Mouse (Mus musculus) fat pad, adult 2 months (tissue): ENCODE measurements around the gene Gm10100.
"Not testable (repeated sequence)": the region's sequence is repeated elsewhere in the genome, so short reads cannot be mapped to it uniquely, and the experiment has no call there.

Experiments used
- DNase-seq: peaks from one replicate; pipeline ENCODE4 v3.0.0-alpha.2; 2011; ENCODE audit warnings: low read depth, low spot score; ENCODE audit errors: extremely low read depth

Gene Gm10100

DNA sequence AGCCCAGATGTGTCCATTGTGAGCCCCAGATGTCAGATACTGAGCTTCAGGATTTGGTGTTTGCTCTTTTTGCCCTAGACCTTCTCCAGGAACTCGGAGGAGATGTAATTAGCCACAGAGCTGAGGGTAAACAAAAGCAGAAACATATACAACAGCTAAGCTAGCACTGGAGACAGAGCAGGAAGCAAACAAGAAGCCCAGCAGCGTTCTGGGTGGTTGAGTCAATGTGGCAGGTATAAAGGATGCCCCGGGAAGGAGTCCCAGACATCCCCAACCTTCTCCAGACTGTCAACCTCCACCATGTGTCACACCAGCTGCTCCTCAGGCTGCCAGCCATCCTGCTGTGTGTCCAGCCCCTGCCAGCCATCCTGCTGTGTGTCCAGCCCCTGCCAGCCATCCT is at the start of gene Gm10100:
TSS of gene Gm10100 (plus strand) at position 301 of the 400 bp plus-strand sequence.
- no peak for DNase-seq

DNA sequence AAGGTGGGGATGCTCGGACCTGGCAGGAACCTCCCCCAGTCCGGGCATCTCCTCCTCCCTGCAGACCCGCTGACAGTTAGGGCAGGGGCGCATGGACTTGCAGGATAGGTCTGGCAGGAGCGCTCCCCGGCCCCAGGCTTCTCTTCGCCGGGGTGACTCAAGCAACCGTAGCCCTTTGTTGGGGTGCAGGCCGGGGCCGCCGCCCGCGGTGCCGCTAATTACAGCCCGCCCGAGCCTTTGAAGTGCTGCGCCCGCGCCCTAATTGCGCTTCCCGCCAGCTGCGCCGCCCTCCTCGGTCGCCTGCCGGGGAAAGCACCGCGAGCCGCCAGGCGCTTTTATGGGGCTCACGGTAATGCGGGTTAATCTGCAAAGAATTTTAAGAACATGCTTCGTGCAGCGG is 48.7 kb upstream of the Gm10100 start:
- no peak for DNase-seq

GRCm38 (mm10) chr10:77682994-77683393 is 43.3 kb upstream of the Gm10100 start:
- DNase-seq: no peak

DNA sequence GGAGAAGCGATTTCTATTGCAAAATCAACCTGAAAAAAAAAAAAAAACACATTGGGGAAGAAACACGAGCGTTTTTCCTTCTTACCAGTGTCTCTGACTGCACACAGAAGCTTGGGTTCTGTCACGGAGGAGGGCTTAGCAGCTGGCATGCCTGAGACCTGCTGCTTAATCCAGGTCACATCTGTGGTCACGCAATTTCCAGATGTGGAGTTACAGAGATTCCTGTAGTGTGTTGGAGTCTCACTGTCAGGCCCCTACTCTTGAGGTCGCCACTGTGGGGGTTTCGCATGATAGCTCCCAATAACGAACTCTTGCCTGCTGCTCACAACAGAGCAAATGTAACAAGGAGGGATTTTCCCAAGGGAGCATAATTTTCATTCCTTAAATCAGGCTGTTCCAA is 42.1 kb upstream of the Gm10100 start:
- no peak for DNase-seq

GRCm38 (mm10) chr10:77685895-77686664 is 40.2 kb upstream of the Gm10100 start, which contains the start of gene Tspear:
Tspear (plus strand) TSS chr10:77686569.
- no peak for DNase-seq

GRCm38 (mm10) chr10:77687021-77687420 is 39.3 kb upstream of the Gm10100 start:
- DNase-seq: peak; percentile 54

DNA sequence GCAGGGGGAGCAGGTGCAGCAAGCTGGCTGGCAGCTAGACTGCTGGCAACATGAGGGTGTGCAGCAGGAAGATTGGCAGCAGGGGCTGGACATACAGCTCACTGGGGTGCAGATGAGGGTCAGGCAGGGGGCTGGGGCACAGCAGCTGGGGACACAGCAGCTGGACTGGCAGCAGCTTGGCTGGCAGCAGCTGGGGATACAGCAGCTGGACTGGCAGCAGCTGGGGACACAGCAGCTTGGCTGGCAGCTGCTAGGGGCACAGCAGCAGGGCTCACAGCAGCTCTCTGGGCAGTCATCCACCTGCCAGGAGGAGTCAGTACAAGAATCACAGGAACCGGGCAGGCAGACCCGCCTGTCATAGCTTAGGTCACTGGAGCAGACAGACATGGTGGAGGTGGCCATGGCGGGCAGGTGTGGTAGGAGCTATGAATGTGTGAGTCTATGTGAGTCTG is 35.9 kb upstream of the Gm10100 start, which contains the start of gene Gm19402:
TSS of gene Gm19402 (minus strand) at position 402 of the 452 bp plus-strand sequence.
- not testable (repeated sequence) for DNase-seq

- no peak for DNase-seq
Measured at GRCm38 (mm10) chr10:77697133-77697532, 29.2 kb upstream of the Gm10100 start, which contains the start of gene Gm9508. Gm9508 (minus strand) TSS chr10:77697233.

DNA sequence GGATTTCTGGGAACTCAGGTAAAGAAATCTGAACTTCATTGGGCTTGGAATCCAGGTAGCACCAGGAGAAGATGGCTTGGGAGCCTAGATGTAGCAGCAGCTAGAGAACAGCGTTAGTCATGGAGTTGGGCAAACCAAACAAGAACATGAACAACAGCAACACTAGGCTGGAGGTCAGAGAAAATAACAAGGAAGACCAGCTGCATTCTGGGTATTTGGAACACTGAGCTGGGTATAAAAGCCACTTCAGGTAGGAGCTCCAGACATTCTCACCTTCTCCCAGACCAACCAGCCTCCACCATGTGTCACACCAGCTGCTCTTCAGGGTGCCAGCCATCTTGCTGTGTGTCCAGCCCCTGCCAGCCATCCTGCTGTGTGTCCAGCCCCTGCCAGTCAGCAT is 20.0 kb upstream of the Gm10100 start, which contains the start of gene Gm10272:
TSS of gene Gm10272 (plus strand) at position 301 of the 400 bp plus-strand sequence.
- DNase-seq: no peak

GRCm38 (mm10) chr10:77709831-77710230 is 16.5 kb upstream of the Gm10100 start:
- DNase-seq: no peak

DNA sequence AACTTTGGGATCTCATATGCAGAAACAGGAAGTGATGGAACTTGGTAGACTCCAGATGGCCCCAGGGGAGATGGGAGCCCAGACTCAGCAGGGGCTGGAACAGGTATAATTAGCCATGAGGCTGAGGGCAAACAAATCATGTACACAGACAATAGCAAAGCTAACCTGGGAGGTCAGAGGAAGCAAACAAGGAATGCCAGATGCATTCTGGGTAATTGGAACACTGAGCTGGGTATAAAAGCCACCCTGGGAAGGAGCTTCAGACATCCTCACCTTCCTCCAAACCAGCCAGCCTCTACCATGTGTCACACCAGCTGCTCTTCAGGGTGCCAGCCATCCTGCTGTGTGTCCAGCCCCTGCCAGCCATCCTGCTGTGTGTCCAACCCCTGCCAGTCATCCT is 15.1 kb upstream of the Gm10100 start, which contains the start of gene Gm10024:
TSS of gene Gm10024 (plus strand) at position 301 of the 400 bp plus-strand sequence.
- DNase-seq: not testable (repeated sequence)

- DNase-seq: no peak
Measured at GRCm38 (mm10) chr10:77713734-77714133, 12.6 kb upstream of the Gm10100 start.

DNA sequence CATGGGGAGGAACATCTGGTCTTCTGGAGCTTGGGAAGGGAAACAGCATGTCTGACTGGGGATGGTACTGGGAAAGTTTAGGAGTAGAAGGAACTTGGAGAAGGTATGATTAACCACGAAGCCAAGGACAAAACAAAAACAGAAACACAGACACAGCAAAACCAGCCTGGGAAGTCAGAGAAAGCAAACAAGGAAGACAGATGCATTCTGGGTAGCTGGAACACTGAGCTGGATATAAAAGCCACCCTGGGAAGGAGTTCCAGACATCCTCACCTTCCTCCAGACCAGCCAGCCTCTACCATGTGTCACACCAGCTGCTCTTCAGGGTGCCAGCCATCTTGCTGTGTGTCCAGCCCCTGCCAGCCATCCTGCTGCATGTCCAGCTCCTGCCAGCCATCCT is 10.8 kb upstream of the Gm10100 start, which contains the start of gene Gm10142:
TSS of gene Gm10142 (plus strand) at position 301 of the 400 bp plus-strand sequence.
- DNase-seq: no peak

- not testable (repeated sequence) for DNase-seq
Measured at GRCm38 (mm10) chr10:77720299-77720698, 6.0 kb upstream of the Gm10100 start, which contains the start of gene Krtap12-1. Krtap12-1 (plus strand) TSS chr10:77720599.

- DNase-seq: no peak
Measured at GRCm38 (mm10) chr10:77724855-77725254, 1.4 kb upstream of the Gm10100 start.

GRCm38 (mm10) chr10:77728280-77728679 is 2.0 kb downstream of the Gm10100 start:
- DNase-seq: no peak

DNA sequence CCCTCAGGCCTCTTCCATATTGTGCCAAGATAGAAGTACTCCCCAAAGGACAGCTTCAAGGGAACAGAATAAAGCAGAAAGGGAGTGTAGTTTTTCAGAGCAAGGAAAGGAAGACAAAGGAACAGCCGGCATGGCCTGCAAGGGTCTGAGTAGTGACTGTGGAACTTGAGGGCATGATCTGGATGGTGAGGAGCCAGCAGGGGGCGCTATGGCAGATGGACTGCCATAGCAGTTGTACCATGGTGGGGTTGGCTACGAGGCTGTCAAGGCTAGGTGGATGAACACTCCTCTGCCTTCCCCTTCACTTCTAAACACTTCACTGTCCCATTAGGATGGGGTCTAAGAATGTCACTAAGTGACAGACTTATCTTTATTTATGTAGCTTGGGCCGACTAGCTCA is 3.0 kb downstream of the Gm10100 start:
- no peak for DNase-seq

DNA sequence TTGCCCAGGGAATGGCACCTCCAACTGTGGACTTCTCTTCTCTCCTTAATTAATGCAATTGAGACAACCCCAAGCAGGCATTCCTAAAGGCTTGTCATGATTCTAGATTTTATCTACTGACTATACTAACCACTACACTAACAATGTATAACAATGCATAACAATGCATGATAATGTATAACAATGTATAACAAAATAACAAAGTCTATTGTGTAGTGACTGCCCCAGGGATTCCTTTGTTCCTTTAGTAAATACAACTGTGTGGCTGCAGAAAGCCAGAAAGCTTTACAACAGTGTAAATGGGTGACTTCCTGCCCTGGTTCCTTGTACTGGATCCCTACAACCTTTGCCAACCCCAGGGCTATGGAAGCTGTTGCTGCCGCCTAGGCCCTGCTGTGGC is 9.6 kb downstream of the Gm10100 start:
- no peak for DNase-seq

DNA sequence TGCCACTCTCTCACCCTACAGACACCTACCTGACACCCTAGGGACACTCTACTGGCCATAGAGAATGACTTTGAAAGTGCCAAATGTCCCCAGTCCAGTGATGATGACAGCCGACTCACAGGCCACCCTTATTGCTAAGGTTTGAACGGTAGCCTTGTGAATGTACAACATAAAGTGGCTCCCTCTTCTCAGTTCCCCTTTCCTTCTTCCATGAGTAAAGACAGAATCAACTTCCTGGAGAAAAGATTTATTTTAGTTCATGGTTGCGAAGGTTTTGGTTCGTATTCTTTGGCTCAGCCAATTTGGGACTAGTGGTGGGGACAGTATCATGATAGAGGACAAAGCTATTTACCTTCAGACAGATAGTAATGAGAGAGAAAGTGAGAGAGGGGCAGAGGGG is 12.6 kb downstream of the Gm10100 start:
- no peak for DNase-seq

GRCm38 (mm10) chr10:77741924-77742688 is 15.8 kb downstream of the Gm10100 start, which contains the start of gene Gm18596:
Gm18596 (minus strand) TSS chr10:77742638.
- DNase-seq: not testable (repeated sequence)

DNA sequence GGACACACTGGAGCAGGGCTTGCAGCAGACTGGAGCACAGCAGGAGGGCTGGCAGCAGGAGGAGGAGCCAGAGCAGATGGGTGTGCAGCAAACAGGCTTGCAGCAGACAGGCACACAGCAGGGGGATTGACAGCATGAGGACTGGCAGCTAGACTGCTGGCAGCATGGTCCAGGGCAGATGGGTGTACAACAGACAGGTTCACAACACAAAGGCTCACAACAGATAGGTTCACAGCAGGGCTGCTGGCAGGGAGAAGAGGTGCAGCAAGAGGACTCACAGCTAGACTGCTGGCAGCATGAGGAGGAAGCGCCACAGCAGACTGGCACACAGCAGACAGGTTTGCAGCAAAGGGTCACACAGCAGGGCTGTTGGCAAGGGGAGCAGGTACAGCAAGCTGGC is 24.4 kb downstream of the Gm10100 start:
- DNase-seq: not testable (repeated sequence)
